Mouse (Mus musculus) lung, postnatal 0 days (tissue): ENCODE data around the gene Cracr2a. TPM values are rescaled to one million over a fixed set of nuclear protein-coding genes. Genes with fewer than 3 reads are reported as not detected.
A peak's percentile ranks its signal among the peaks of the same experiment; 100 is the strongest.

Experiments
- ATAC-seq: fragments of 200-750 bp; cut with Nextera tagmentation; 2 replicates; pipeline ENCODE4 v1.8.0; 2017; ENCODE audit warnings: moderate library complexity
- DNase-seq: peaks from one replicate; pipeline ENCODE4 v3.0.0-alpha.2; 2016; ENCODE audit warnings: low spot score
- H3K27ac ChIP-seq: fragments of 300-500 bp; sonication (generic); 2 replicates; pipeline ENCODE4 v1.5.1; 2014; ENCODE audit warnings: antibody characterized with exemption, mild to moderate bottlenecking, low read length, mixed read lengths
- H3K27me3 ChIP-seq: fragments of 300-500 bp; sonication (generic); replicated peaks from 2 replicates; pipeline ENCODE4 v1.6.1; 2014; ENCODE audit warnings: low read length, mixed read lengths; ENCODE audit not compliant: insufficient read depth
- H3K36me3 ChIP-seq: fragments of 300-500 bp; sonication (generic); 2 replicates; pipeline ENCODE4 v1.6.1; 2014; ENCODE audit warnings: low read length, mixed read lengths; ENCODE audit not compliant: insufficient read depth
- H3K4me1 ChIP-seq: fragments of 300-500 bp; sonication (generic); 2 replicates; pipeline ENCODE4 v1.6.1; 2014; ENCODE audit warnings: antibody characterized with exemption, low read depth, low read length, mixed read lengths; ENCODE audit not compliant: insufficient read depth
- H3K4me2 ChIP-seq: fragments of 300-500 bp; sonication (generic); replicated peaks from 2 replicates; pipeline ENCODE4 v1.6.1; 2014; ENCODE audit warnings: low read depth, mild to moderate bottlenecking, low read length, moderate library complexity, mixed read lengths
- H3K4me3 ChIP-seq: fragments of 300-500 bp; sonication (generic); 2 replicates; pipeline ENCODE4 v1.5.1; 2014; ENCODE audit warnings: low read depth, low read length
- H3K9ac ChIP-seq: fragments of 300-500 bp; sonication (generic); replicated peaks from 2 replicates; pipeline ENCODE4 v1.6.1; 2014; ENCODE audit warnings: low read depth, mild to moderate bottlenecking
- H3K9me3 ChIP-seq: fragments of 300-500 bp; sonication (generic); 2 replicates; pipeline ENCODE4 v1.6.1; 2016; ENCODE audit warnings: low read length, mixed read lengths
- CTCF ChIP-seq: IDR thresholded peaks from 2 replicates; pipeline ENCODE4 v1.5.1; 2016; ENCODE audit warnings: antibody characterized with exemption, mild to moderate bottlenecking
- EP300 ChIP-seq: IDR thresholded peaks from 2 replicates; pipeline ENCODE4 v1.6.1; 2016; ENCODE audit warnings: antibody characterized with exemption, mild to moderate bottlenecking, control low read depth
- WGBS: fragments of 180-500 bp; shearing (Covaris S2); extraction: QIAGEN DNeasy Blood & Tissue Kit; methylation state at CpG from one replicate; pipeline ENCODE4 v1.1.7; 2014; 5-methylcytosine and 5-hydroxymethylcytosine counted together
- polyA plus RNA-seq: library from polyadenylated mRNA; unstranded; fragments of >200 nt; fragmentation: Nextera tagmentation; extraction: Ambion mirVana; gene quantifications from 2 replicates; pipeline ENCODE4 v1.2.1, GENCODE M21; 2015

Cracr2a gene
- polyA plus RNA-seq, 1 experiment from 2014 or later: 5.4 TPM

DNA sequence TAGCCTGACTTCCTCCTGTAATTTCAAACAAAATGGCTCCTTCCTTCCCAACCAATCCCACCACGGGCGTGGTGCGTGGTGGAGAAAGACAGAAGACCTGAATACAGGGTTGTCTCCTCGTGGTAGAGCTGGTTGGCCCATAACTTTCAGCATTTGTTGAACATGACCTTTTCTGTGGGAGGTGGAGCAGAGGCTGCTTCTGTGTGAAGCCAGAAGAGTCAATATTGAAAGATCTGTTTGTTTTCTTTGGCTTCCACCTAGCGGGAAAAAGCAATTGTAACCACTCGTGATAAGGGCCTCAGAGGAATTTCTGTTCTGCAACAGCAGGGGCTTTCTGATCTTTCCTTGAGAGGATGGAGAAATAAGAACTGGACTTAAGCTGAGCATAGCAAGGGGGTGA is 5.6 kb upstream of the Cracr2a start:
- 36% methylated on average over 6 of the region's 6 CpGs for WGBS
- peak; percentile 87 for ATAC-seq
- 0 out of 2 replicates have a peak, but pooled peaks have one; percentile 10 for TF ChIP-seq CTCF
- peak; percentile 97 for TF ChIP-seq EP300
- Histone ChIP-seq H3K4me3 (no peak overlapping the region), H3K27ac (peak overlapping the region; percentile 70), H3K4me1 (no peaks in the 10 kb centered on the region), H3K4me2 (no peak overlapping the region), H3K9ac (no peak overlapping the region), H3K9me3 (no peaks in the 10 kb centered on the region), H3K27me3 (no peaks in the 10 kb centered on the region), H3K36me3 (no peaks in the 10 kb centered on the region)
- DNase-seq: peak; percentile 90

DNA sequence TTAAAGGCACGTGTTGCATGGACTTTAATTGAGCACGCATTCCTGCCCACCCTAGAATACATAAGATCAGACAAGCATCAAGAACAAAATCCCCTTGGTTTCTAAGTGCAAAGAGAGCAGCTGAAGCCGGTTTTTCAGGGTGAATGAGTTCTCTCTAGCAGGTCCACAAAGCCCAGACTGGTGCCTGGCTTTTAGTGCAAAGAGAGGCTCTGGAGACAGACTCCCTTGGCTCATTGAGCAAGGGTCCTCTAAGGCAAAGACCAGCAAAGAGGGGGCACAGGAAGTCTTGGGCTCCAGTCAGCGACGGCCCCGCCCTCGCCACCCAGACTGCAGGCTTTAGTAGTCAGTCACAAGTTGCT is 287 bp upstream of the Cracr2a start:
- 4% methylated on average over 7 of the region's 7 CpGs for WGBS
- no peaks in the 10 kb centered on the region for H3K27me3 ChIP-seq
- H3K4me2 ChIP-seq: peak overlapping the region; percentile 94
- ATAC-seq (no peak), DNase-seq (no peak)
- H3K36me3 ChIP-seq: no peaks in the 10 kb centered on the region
- TF ChIP-seq CTCF (no peak), EP300 (no peak)
- peak overlapping the region; percentile 84 for H3K27ac ChIP-seq
- H3K9ac ChIP-seq: no peak overlapping the region; the same call in 1 of the 2 replicates
- no peaks in the 10 kb centered on the region for H3K9me3 ChIP-seq
- peaks cover 2% of the 10 kb centered on the region; the same call in 1 of the 2 replicates for H3K4me1 ChIP-seq
- H3K4me3 ChIP-seq: peak overlapping the region; percentile 53

DNA sequence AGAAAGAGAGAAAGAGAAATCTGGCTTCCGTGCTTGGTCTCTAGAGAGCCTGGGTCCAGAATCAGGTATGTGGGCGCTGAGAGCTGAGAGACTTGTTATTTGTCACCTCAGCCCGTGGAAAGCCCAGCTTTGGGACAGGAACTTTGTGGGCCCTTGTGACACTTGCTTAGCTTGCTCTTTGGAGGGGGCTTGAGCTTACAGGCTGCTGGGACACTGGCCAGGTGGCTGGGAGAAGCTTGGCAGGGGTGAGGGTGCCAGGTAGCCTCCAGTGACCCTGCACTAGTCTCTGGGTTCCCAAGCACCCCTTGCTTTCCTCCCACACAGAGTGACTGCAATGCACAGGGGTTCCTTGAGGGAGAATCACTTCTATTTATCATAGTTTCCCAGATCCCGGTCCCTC is 2.4 kb downstream of the Cracr2a start:
- peaks cover 2% of the 10 kb centered on the region; the same call in 1 of the 2 replicates for H3K4me1 ChIP-seq
- no peak overlapping the region for H3K4me2 ChIP-seq
- TF ChIP-seq EP300 (no peak), CTCF (no peak)
- ATAC-seq (0 out of 2 replicates have a peak, but pooled peaks have one; percentile 1), DNase-seq (no peak)
- H3K27me3 ChIP-seq: no peaks in the 10 kb centered on the region
- no peaks in the 10 kb centered on the region for H3K9me3 ChIP-seq
- H3K36me3 ChIP-seq: no peaks in the 10 kb centered on the region
- H3K9ac ChIP-seq: no peak overlapping the region
- H3K4me3 ChIP-seq: no peak overlapping the region
- no peak overlapping the region for H3K27ac ChIP-seq
- WGBS: 45% methylated on average over 4 of the region's 4 CpGs

DNA sequence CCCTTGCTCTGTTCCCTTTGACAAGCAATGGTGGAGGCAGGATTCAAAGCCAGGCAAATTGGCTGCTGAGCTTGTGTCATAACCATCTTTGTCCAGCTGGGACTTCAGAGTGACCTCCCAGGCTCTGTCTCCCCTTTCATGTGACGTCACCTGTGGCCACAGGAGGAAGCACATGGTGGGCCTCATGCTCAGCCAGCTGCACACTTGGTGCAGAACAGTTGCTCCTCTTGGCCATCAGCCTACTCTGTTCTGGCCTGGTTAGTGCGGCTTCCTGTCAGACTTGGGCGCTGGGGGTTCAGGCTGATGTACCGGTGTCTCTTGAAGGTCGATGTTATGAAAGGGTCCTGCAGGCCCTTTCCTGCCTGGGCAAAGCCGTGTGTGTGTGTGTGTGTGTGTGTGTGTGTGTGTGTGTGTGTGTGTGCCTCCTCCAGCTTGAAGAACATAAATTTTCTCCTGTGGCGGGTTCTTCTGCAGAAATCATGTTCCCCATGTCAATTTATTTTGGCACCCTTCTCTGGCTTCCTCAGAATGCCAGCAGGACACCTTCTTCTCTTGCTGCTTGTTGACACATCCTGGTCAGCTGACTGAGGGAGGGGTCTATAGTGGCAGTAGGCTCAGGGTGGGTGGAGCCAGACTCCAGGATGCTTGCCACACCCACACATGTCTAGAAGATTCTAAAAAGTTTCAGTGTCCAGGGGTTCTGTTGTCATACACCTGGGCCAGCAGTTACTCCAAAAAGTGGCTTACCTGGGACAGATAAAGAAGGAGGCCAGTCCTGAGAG is 5.0 kb downstream of the Cracr2a start:
- Histone ChIP-seq H3K4me2 (no peak overlapping the region), H3K27me3 (no peaks in the 10 kb centered on the region), H3K27ac (no peak overlapping the region), H3K9me3 (no peaks in the 10 kb centered on the region), H3K4me1 (peaks cover 2% of the 10 kb centered on the region; the same call in 1 of the 2 replicates), H3K36me3 (no peaks in the 10 kb centered on the region), H3K4me3 (no peak overlapping the region), H3K9ac (no peak overlapping the region)
- TF ChIP-seq CTCF (no peak), EP300 (no peak)
- ATAC-seq (peak; percentile 45), DNase-seq (peak; percentile 66)
- 43% methylated on average over 7 of the region's 7 CpGs for WGBS

DNA sequence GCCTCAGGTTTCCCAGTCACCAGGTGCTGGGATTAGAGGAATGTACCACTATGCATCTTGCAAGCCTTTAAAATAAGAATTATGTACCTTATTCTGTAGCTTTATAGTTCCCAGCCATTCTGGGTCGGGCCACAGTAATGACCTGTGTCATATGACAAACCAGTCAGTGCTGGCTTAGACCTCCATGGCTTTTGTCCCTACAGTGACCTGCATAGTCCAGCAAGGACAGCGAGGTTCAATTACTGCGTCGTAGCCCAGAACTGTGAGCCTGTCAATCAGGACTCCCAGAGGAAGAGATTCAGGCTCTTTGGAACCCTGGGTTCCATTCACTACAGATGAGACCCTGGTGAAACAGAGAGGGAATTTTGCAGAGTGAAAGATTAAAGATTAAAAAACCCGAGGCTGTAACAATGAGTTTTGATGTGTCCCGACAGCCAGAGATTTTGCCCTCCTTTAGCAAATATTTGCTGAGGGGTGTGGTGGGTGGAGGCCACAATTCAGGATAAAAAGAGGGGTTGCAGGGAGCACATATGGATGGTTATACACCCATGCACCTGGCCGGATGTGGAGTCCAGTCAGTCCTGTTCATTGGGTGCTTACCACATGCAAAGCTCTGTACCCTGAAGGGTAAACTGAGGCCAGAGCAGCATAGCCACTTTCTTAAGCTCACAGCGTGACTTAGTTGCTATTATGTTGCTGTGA is 10.9 kb downstream of the Cracr2a start:
- Histone ChIP-seq H3K4me2 (no peak overlapping the region), H3K4me1 (no peaks in the 10 kb centered on the region; the same call in 1 of the 2 replicates), H3K27me3 (no peaks in the 10 kb centered on the region), H3K4me3 (no peak overlapping the region), H3K27ac (no peak overlapping the region), H3K9ac (no peak overlapping the region), H3K36me3 (no peaks in the 10 kb centered on the region), H3K9me3 (no peaks in the 10 kb centered on the region)
- TF ChIP-seq CTCF (no peak), EP300 (no peak)
- ATAC-seq (no peak), DNase-seq (no peak)
- 63% methylated on average over 8 of the region's 8 CpGs for WGBS

DNA sequence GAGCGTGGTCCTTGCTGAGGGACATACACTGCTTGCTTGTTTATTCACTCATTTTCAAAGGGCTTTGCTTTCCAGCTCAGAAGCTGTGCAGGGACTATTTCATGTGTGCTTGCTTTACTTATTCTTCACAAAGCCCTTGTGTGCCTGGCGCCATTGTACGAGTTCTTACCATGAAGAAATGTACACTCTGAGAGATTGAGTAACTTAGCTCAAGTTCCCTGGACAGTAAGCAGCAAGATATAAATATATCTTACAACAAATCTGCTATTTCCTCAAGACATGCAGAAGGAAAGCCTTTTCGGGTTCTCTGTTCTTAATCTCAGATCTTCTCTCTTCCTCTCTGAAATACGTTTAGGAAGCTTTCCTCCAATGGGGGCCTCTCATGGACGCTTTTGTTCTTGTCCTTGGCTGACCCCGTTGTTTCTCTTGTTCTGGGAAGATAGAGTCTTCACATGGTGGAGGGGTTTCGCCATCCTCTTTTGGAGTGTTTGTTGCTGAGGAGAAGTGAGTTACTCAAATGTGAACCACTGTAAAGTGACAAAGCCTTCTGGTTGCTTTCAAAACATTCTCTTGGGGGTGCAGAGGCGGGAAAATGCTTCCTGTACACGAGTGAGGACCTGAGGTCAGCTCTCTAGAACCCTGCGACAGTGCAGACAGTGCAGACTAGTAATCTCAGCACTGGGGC is 12.8 kb downstream of the Cracr2a start:
- WGBS: 36% methylated on average over 11 of the region's 11 CpGs
- TF ChIP-seq EP300 (no peak), CTCF (no peak)
- ATAC-seq: peak; percentile 70
- Histone ChIP-seq H3K36me3 (no peaks in the 10 kb centered on the region), H3K9me3 (no peaks in the 10 kb centered on the region), H3K4me3 (no peak overlapping the region), H3K4me2 (0 out of 2 replicates have a peak overlapping the region, but pooled peaks have one; percentile 17), H3K27me3 (no peaks in the 10 kb centered on the region), H3K9ac (no peak overlapping the region), H3K27ac (peak overlapping the region; percentile 77), H3K4me1 (no peaks in the 10 kb centered on the region; the same call in 1 of the 2 replicates)
- DNase-seq: peak; percentile 79
